Mouse (Mus musculus) intestine, postnatal 0 days (tissue): Measurements from ENCODE around the gene Fbln1. TPM values are rescaled to one million over a fixed set of nuclear protein-coding genes. Genes with fewer than 3 reads are reported as not detected.
A peak's percentile ranks its signal among the peaks of the same experiment; 100 is the strongest.

Source experiments
- ATAC-seq: fragments of 200-750 bp; cut with Nextera tagmentation; 2 replicates; pipeline ENCODE4 v1.8.0; 2017; ENCODE audit warnings: mild to moderate bottlenecking, moderate TSS enrichment, moderate library complexity
- H3K27ac ChIP-seq: fragments of 300-500 bp; sonication (generic); 2 replicates; pipeline ENCODE4 v1.5.1; 2014; ENCODE audit warnings: mild to moderate bottlenecking, low read depth, low read length, moderate library complexity
- H3K27me3 ChIP-seq: fragments of 300-500 bp; sonication (generic); replicated peaks from 2 replicates; pipeline ENCODE4 v1.6.1; 2014; ENCODE audit warnings: low read length, mixed read lengths; ENCODE audit not compliant: control insufficient read depth, insufficient read depth
- H3K36me3 ChIP-seq: fragments of 300-500 bp; sonication (generic); 2 replicates; pipeline ENCODE4 v1.6.1; 2014; ENCODE audit warnings: mild to moderate bottlenecking, moderate library complexity; ENCODE audit not compliant: control insufficient read depth, insufficient read depth
- H3K4me1 ChIP-seq: fragments of 300-500 bp; sonication (generic); replicated peaks from 2 replicates; pipeline ENCODE4 v1.6.1; 2014; ENCODE audit warnings: antibody characterized with exemption, low read length, mixed read lengths; ENCODE audit not compliant: control insufficient read depth, insufficient read depth
- H3K4me2 ChIP-seq: fragments of 300-500 bp; sonication (generic); replicated peaks from 2 replicates; pipeline ENCODE4 v1.6.1; 2014; ENCODE audit warnings: low read depth, mild to moderate bottlenecking, moderate library complexity
- H3K4me3 ChIP-seq: fragments of 300-500 bp; sonication (generic); 2 replicates; pipeline ENCODE4 v1.5.1; 2014; ENCODE audit warnings: low read depth, low read length
- H3K9ac ChIP-seq: fragments of 300-500 bp; sonication (generic); 2 replicates; pipeline ENCODE4 v1.6.1; 2014; ENCODE audit warnings: mild to moderate bottlenecking, low read depth, low read length
- H3K9me3 ChIP-seq: fragments of 300-500 bp; sonication (generic); 2 replicates; pipeline ENCODE4 v1.6.1; 2016; ENCODE audit warnings: mixed run types; ENCODE audit not compliant: control insufficient read depth
- CTCF ChIP-seq: sonication (generic); IDR thresholded peaks from 2 replicates; pipeline ENCODE4 v1.5.1; 2016; ENCODE audit warnings: low read depth, mild to moderate bottlenecking, control low read depth, antibody characterized with exemption, moderate library complexity
- WGBS: fragments of 180-500 bp; shearing (Covaris S2); extraction: QIAGEN DNeasy Blood & Tissue Kit; methylation state at CpG from one replicate; pipeline ENCODE4 v1.1.7; 2014; 5-methylcytosine and 5-hydroxymethylcytosine counted together
- polyA plus RNA-seq: library from polyadenylated mRNA; unstranded; fragments of >200 nt; fragmentation: Nextera tagmentation; extraction: Ambion mirVana; gene quantifications from 2 replicates; pipeline ENCODE4 v1.2.1, GENCODE M21; 2015

Gene Fbln1
- polyA plus RNA-seq, 1 experiment from 2014 or later = 97.9 TPM

DNA sequence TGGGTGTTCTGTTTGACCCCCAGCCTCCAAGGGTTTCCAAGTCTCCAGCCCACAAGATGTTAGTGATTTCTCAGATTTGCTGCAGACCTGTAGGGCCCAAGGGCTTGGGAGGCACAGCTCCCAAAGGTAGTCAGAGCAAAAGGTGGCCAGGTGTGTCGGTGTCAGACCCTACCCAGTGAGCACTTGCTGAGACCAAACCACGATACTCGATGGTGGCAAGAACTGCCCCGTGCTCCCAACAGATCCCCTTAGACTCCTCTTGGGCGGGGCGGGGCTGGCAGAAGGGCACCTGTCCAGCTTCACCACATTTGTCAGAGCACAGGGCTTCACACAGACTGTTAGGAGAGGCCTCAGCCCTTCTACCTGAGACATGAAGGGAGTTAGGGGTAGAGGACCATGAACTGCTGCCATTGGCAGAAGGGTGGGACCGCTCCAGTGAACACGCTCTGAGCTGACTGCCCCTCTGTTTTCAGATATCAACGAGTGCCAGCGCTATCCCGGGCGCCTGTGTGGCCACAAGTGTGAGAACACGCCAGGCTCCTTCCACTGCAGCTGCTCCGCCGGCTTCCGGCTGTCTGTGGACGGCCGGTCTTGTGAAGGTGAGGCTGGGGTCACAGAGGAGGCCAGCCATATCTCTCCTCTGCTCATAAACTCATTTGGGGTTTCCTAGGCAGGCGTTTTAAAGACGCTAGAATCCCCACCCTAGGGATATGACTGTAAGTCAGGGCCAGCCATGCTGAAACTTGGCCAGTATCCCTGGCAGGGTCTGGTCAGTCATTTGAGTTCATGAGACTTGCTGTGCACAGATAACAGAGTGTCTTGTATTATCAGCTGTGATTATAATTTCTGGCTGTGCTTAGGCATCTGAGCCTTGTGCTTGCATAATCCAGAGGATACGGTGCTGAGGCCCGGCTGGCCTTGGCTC lies 33.3 kb downstream of the Fbln1 start:
- Histone ChIP-seq H3K9me3 (no peaks in the 10 kb centered on the region), H3K36me3 (peaks cover 60% of the 10 kb centered on the region), H3K4me2 (no peak overlapping the region), H3K27ac (peak overlapping the region; percentile 15; the same call in 1 of the 2 replicates), H3K4me3 (no peak overlapping the region), H3K9ac (no peak overlapping the region), H3K4me1 (no peaks in the 10 kb centered on the region), H3K27me3 (no peaks in the 10 kb centered on the region)
- TF ChIP-seq CTCF = no peak
- WGBS = 79% methylated on average over 22 of the region's 22 CpGs
- no peak for ATAC-seq

DNA sequence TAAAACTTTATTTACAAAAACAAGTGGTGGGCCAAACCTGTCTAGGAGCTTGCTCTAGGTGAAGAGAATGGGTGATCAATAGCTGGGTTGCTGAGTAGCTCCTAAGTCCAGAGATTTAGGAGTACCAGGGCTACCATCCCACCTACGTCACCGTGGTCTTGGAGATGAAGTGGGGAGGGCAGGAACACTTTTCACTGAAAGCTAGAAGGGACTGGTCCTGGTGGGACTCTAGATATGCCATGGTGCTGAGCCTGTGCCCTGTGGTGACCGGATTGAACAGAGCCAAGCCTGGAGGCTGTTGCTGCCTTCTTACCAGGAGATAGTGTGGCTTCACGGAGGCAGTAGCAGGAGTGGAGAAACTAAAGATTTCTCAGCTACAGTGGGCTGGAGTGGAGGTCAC lies 34.3 kb downstream of the Fbln1 start:
- Histone ChIP-seq H3K27ac (no peak overlapping the region), H3K36me3 (peaks cover 69% of the 10 kb centered on the region), H3K9me3 (no peaks in the 10 kb centered on the region), H3K4me2 (no peak overlapping the region), H3K4me3 (no peak overlapping the region), H3K9ac (no peak overlapping the region), H3K4me1 (no peaks in the 10 kb centered on the region), H3K27me3 (no peaks in the 10 kb centered on the region)
- ATAC-seq = no peak
- TF ChIP-seq CTCF = no peak
- 96% methylated on average over 4 of the region's 4 CpGs for WGBS

- H3K27ac ChIP-seq = no peak overlapping the region
- H3K4me3 ChIP-seq = no peak overlapping the region
- 91% methylated on average over 7 of the region's 7 CpGs for WGBS
- no peak overlapping the region for H3K9ac ChIP-seq
- no peaks in the 10 kb centered on the region for H3K27me3 ChIP-seq
- TF ChIP-seq CTCF = no peak
- peaks cover 67% of the 10 kb centered on the region for H3K36me3 ChIP-seq
- no peak for ATAC-seq
- no peak overlapping the region for H3K4me2 ChIP-seq
- no peaks in the 10 kb centered on the region for H3K4me1 ChIP-seq
- H3K9me3 ChIP-seq = no peaks in the 10 kb centered on the region
Observed at GRCm38 (mm10) chr15:85241856-85242255, 36.1 kb downstream of the Fbln1 start.

- H3K4me3 ChIP-seq = no peak overlapping the region
- no peaks in the 10 kb centered on the region for H3K27me3 ChIP-seq
- H3K9ac ChIP-seq = no peak overlapping the region
- TF ChIP-seq CTCF = no peak
- peaks cover 56% of the 10 kb centered on the region for H3K36me3 ChIP-seq
- H3K9me3 ChIP-seq = no peaks in the 10 kb centered on the region
- no peak overlapping the region for H3K27ac ChIP-seq
- H3K4me1 ChIP-seq = no peaks in the 10 kb centered on the region
- no peak overlapping the region for H3K4me2 ChIP-seq
- WGBS = 69% methylated on average over 13 of the region's 13 CpGs
- ATAC-seq = peak; percentile 48; the same call in 1 of the 2 replicates
Observed at GRCm38 (mm10) chr15:85244414-85245161, 38.8 kb downstream of the Fbln1 start.

DNA sequence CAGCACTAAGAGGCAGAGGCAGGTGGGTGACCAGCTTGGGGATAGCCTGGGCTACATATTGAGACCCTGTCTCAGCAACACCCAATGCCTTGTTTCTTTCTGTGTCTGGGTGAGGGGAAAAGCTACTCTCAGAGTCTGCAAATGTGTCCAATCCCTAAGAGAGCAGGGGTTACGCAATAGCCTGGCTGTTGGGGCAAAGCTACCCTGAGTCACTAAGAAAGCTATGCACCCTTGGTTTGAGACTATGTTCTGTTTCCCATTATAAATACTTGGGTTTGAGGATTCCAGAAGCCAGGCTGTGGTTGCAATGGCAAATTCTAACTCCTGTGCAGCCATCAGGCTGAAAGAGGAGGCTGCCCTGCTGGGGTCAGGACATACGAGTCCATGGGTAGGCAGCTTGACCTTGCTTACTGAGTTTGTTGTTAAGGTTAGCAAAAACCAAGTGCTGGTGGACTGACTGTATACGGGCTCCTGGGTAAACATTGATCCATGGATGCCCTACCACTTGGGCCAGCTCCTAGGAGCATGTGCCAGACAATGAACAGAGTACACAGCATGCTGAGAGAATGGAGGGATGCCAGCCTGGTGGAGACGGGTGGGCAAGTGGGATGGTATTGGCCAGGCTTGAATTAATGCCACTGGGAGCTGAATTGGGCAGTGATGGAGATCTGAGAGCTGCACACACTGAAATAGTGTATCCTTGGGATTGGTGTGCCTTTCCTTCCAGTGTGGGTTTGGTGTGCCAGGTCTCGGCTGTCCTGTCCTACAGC lies 39.7 kb downstream of the Fbln1 start:
- no peaks in the 10 kb centered on the region for H3K4me1 ChIP-seq
- no peaks in the 10 kb centered on the region for H3K27me3 ChIP-seq
- no peak overlapping the region for H3K4me2 ChIP-seq
- no peak overlapping the region for H3K9ac ChIP-seq
- 94% methylated on average over 5 of the region's 5 CpGs for whole genome bisulfite sequencing
- H3K9me3 ChIP-seq = no peaks in the 10 kb centered on the region
- no peak for TF ChIP-seq CTCF
- H3K36me3 ChIP-seq = peaks cover 48% of the 10 kb centered on the region
- no peak overlapping the region for H3K4me3 ChIP-seq
- ATAC-seq = no peak
- no peak overlapping the region; the same call in 1 of the 2 replicates for H3K27ac ChIP-seq

- WGBS = 93% methylated on average over 5 of the region's 5 CpGs
- peaks cover 43% of the 10 kb centered on the region for H3K36me3 ChIP-seq
- no peak overlapping the region for H3K4me3 ChIP-seq
- H3K27ac ChIP-seq = no peak overlapping the region
- no peak for TF ChIP-seq CTCF
- H3K9ac ChIP-seq = no peak overlapping the region
- ATAC-seq = no peak
- no peaks in the 10 kb centered on the region for H3K27me3 ChIP-seq
- H3K4me1 ChIP-seq = no peaks in the 10 kb centered on the region
- no peak overlapping the region for H3K4me2 ChIP-seq
- H3K9me3 ChIP-seq = no peaks in the 10 kb centered on the region
Observed at GRCm38 (mm10) chr15:85246016-85246415, 40.3 kb downstream of the Fbln1 start.
